Mouse (Mus musculus) embryonic fibroblast, embryonic 13.5 days (primary cell): ENCODE results near the gene Cdkl3.

Experiments used
- CTCF ChIP-seq: IDR thresholded peaks from 2 replicates; pipeline ENCODE4 v1.5.1; 2011; ENCODE audit warnings: mild to moderate bottlenecking, control low read depth, low read length, moderate library complexity, borderline replicate concordance; ENCODE audit not compliant: insufficient read depth
- POLR2A ChIP-seq: IDR thresholded peaks from 2 replicates; pipeline ENCODE4 v1.6.1; 2011; ENCODE audit warnings: low read depth, mild to moderate bottlenecking, control low read depth, low read length, moderate library complexity

GRCm38 (mm10) chr11:51966651-51967050 is 37.4 kb upstream of the Cdkl3 start:
- no peak for TF ChIP-seq CTCF
- TF ChIP-seq POLR2A = no peak
